Mouse (Mus musculus) v-Abl transformed pro-B cells (cell line): Measurements from ENCODE around the gene Cdca4.

ENCODE experiments used
- in situ Hi-C, 2 experiments: fragments of 400-800 bp; cut with MboI; formaldehyde crosslinking; loops; one replicate each; pipeline ENCODE4 v1.15.1; 2025; ENCODE audit not compliant: unreplicated experiment in 2 of 2

Gene Cdca4

GRCm38 (mm10) chr12:112829244-112829864 is at the start of gene Cdca4:
TSS of gene Cdca4 (minus strand) at chr12:112829423.
- in situ Hi-C loops: no loop called here

- in situ Hi-C loops: loop anchor here (5.0 kb wide), 3 partner anchors 60 to 125 kb away; partner anchors contain the start of genes Brf1 (in 1 of the 2) and Nudt14 (in 1 of the 2)
Observed at GRCm38 (mm10) chr12:112877607-112878020, 48.4 kb upstream of the Cdca4 start.

- in situ Hi-C loops: loop anchor here (5.0 kb wide), 3 partner anchors 60 to 125 kb away; partner anchors contain the start of genes Brf1 (in 1 of the 2) and Nudt14 (in 1 of the 2)
Observed at GRCm38 (mm10) chr12:112877073-112877576, 47.9 kb upstream of the Cdca4 start.

DNA sequence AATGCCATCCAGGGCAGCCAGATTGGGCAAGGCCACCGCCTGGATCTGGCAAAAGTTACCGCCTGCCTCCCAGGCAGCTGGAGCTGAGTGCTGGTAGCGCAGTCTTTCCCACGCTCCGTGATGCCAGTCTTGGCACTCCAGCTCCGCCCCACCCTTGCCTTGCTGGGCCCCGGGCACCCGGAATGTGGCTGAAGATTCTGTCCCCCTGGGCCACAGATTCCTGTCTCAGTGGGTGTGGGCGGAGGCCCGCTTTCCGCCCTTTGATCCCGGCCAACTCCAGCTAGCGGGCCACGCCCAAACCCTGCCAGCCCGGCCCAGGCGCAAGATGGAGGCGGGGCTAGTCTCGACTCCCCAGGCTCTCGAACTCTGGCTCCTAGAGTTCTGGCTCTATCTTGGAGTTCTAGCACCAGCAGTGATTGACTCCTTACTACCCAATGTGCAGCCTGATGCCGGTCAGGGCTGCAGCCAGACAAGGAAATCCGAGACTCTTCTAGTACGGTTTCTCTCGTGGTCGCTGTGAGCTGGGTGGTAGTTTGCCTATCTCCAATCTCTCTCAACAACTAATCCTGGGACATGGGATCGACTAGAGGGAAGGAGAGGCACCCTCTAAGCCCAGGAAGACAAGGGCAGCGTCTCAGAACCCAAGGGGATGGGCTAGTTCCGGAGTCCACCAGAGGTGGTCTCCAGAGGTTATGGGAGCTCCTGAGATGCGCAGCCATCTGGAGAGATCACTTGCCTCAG is 47.3 kb upstream of the Cdca4 start:
- in situ Hi-C loops: loop anchor here (5.0 kb wide), 3 partner anchors 61 to 126 kb away; partner anchors contain the start of genes Brf1 (in 1 of the 2) and Nudt14 (in 1 of the 2)

- in situ Hi-C loops: loop anchor here (5.0 kb wide), 3 partner anchors 62 to 127 kb away; partner anchors contain the start of genes Brf1 (in 1 of the 2) and Nudt14 (in 1 of the 2)
Observed at GRCm38 (mm10) chr12:112875225-112876013, 46.2 kb upstream of the Cdca4 start.

- in situ Hi-C loops: loop anchor here in 1 of 2 experiments (5.0 kb wide), 1 partner anchor 128 kb away; the partner anchor contains the start of gene Brf1
Observed at GRCm38 (mm10) chr12:112874199-112874598, 45.0 kb upstream of the Cdca4 start.

- in situ Hi-C loops: loop anchor here in 1 of 2 experiments (5.0 kb wide), 1 partner anchor 129 kb away; the partner anchor contains the start of gene Brf1
Observed at GRCm38 (mm10) chr12:112873452-112874190, 44.4 kb upstream of the Cdca4 start.

DNA sequence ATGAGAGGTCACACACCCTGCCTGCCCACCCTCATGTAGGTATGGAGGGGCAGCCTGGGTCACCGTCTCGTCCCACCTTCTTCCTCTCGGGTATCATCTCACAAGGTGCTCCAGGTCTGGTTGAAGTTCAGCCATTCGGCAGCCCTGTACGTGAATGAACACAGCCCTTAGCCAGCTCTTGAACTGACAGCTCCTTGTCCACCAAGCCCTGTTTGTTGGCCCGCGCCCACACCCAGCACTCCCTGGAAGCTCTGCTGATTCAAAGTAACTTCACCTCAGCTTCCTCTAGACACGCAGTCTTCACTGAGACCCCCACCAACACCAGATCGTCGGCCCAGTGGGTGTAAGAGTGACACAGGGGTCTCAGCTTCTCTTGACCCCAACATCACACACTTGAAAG is 43.8 kb upstream of the Cdca4 start:
- in situ Hi-C loops: loop anchor here in 1 of 2 experiments (5.0 kb wide), 1 partner anchor 129 kb away; the partner anchor contains the start of gene Brf1

- in situ Hi-C loops: loop anchor here in 1 of 2 experiments (5.0 kb wide), 1 partner anchor 131 kb away; the partner anchor contains the start of gene Brf1
Observed at GRCm38 (mm10) chr12:112871272-112871671, 42.0 kb upstream of the Cdca4 start.

- in situ Hi-C loops: loop anchor here in 1 of 2 experiments (5.0 kb wide), 1 partner anchor 132 kb away; the partner anchor contains the start of gene Brf1
Observed at GRCm38 (mm10) chr12:112870775-112871174, 41.6 kb upstream of the Cdca4 start.

GRCm38 (mm10) chr12:112869783-112870204 is 40.6 kb upstream of the Cdca4 start:
- in situ Hi-C loops: loop anchor here in 1 of 2 experiments (5.0 kb wide), 1 partner anchor 133 kb away; the partner anchor contains the start of gene Brf1

GRCm38 (mm10) chr12:112868178-112869087 is 39.2 kb upstream of the Cdca4 start, which contains the start of gene Gpr132:
TSS of gene Gpr132 (minus strand) at chr12:112868228.
- in situ Hi-C loops: no loop called here

DNA sequence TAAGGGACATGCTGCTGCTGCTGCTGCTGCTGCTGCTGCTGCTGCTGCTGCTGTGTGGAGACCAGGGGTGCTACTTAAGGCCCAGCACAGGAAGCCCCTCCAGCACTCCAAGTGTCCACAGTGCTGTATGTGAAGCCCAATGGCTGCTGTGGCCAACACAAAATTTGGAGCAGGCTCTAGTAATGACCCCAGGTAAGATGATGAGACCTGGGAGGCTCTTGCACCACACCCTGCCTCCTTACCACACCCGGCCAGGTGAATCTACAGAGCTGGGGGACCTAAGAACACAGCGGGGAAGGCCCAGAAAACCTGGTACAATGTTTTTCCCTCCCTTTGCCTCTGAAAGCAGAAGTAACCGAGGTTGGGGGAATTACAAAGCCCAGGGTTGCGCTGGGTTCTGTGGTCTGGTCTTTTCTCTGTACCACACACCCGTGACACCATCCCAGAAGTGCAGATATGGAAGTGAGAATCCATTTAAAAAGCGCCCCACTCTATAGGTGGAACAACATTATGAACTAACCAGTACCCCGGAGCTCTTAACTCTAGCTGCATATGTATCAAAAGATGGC is 38.0 kb upstream of the Cdca4 start:
- in situ Hi-C loops: no loop called here

GRCm38 (mm10) chr12:112866467-112867080 is 37.4 kb upstream of the Cdca4 start:
- in situ Hi-C loops: no loop called here

- in situ Hi-C loops: no loop called here
Observed at GRCm38 (mm10) chr12:112864804-112865203, 35.6 kb upstream of the Cdca4 start.

DNA sequence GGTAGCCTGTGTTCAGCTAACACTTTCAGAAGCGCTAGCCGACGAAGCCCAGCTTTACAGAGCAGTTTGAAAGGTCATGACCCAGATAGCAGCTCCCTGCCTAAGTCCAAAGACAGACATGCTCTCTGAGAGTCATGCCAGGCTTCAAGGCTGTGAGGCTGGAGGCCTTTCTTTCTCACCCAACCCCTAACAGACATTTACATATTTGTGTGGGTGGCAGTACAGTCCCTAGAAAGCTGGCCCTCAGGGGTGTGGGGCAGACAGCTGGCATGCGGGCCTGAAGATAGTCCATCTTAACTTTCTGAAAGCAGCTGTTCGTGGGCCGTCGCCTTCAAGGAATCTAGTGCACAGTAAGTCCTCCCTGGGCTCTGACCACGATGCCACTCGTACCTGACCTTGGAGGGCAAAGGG is 32.7 kb upstream of the Cdca4 start:
- in situ Hi-C loops: no loop called here

GRCm38 (mm10) chr12:112860765-112861164 is 31.5 kb upstream of the Cdca4 start:
- in situ Hi-C loops: no loop called here
